Mouse (Mus musculus): ENCODE data around the gene Supt5.

Supt5 gene

GRCm38 (mm10) chr7:28301616-28302433 lies 36.7 kb downstream of the Supt5 start, which contains the start of gene Dll3:
TSS of gene Dll3 (minus strand) at chr7:28302238.
- peak; percentile 27 to 35 for DNase-seq (ENCODE audit: low spot score in 2 of 2)

- DNase-seq (ENCODE audit: low spot score in 2 of 2), result no peak
These were observed 39.5 kb downstream of the Supt5 start for GRCm38 (mm10) chr7:28298837-28299625.

- DNase-seq (ENCODE audit: low spot score in 2 of 2), result no peak
These were observed 44.1 kb downstream of the Supt5 start for GRCm38 (mm10) chr7:28294481-28294880.

- DNase-seq (ENCODE audit: low spot score in 2 of 2), result no peak
These were observed 47.6 kb downstream of the Supt5 start, which contains the start of gene Selenov for GRCm38 (mm10) chr7:28290638-28291590. TSS of gene Selenov (minus strand) at chr7:28291186.

GRCm38 (mm10) chr7:28290165-28290564 lies 48.4 kb downstream of the Supt5 start:
- DNase-seq (ENCODE audit: low spot score in 2 of 2), result no peak

- no peak for DNase-seq (ENCODE audit: low spot score in 2 of 2)
These were observed 57.9 kb downstream of the Supt5 start for GRCm38 (mm10) chr7:28280630-28281029.

GRCm38 (mm10) chr7:28278279-28278652 lies 60.3 kb downstream of the Supt5 start:
- no peak for DNase-seq (ENCODE audit: low spot score in 2 of 2)

- DNase-seq (ENCODE audit: low spot score in 2 of 2), result peak; percentile 91 to 95
These were observed 60.8 kb downstream of the Supt5 start, which contains the start of gene Eid2b for GRCm38 (mm10) chr7:28277615-28278278. TSS of gene Eid2b (plus strand) at chr7:28277739.

GRCm38 (mm10) chr7:28277237-28277614 lies 61.3 kb downstream of the Supt5 start:
- no peak for DNase-seq (ENCODE audit: low spot score in 2 of 2)

- no peak for DNase-seq (ENCODE audit: low spot score in 2 of 2)
These were observed 66.8 kb downstream of the Supt5 start for GRCm38 (mm10) chr7:28271761-28272160.

GRCm38 (mm10) chr7:28269355-28269754 lies 69.2 kb downstream of the Supt5 start:
- no peak for DNase-seq (ENCODE audit: low spot score in 2 of 2)

- no peak for DNase-seq (ENCODE audit: low spot score in 2 of 2)
These were observed 70.0 kb downstream of the Supt5 start for GRCm38 (mm10) chr7:28268576-28268975.

- DNase-seq (ENCODE audit: low spot score in 2 of 2), result peak; percentile 53
These were observed 70.5 kb downstream of the Supt5 start for GRCm38 (mm10) chr7:28268042-28268531.

GRCm38 (mm10) chr7:28267129-28268041 lies 71.2 kb downstream of the Supt5 start, which contains the start of gene Eid2:
TSS of gene Eid2 (plus strand) at chr7:28267881.
- DNase-seq (ENCODE audit: low spot score in 2 of 2), result peak; percentile 77

GRCm38 (mm10) chr7:28265391-28265790 lies 73.2 kb downstream of the Supt5 start:
- DNase-seq (ENCODE audit: low spot score in 2 of 2), result no peak
